Mouse (Mus musculus): ENCODE data around the gene Hist1h2ac.

DNA sequence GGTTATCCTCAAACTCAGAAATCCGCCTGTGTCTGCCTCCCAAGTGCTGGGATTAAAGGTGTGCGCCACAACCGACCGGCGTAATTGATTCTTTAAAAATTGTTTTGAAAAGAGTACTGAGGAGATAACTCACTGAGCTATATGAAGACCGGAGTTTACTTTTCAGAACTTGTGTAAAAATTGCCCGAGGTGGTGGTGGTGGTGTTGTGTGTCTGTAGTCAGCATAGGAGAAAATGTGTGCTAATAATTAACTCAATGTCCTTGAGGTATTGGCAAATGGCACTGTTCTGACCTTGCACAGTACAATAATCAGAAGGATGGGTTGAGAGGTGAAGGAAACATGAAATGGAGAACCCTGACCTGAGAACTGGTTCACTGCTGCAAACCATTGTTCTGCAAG is 4.2 kb upstream of the Hist1h2ac start:
- TF ChIP-seq GATA1 (IDR thresholded peaks at IDR 0.05; ENCODE audit: borderline replicate concordance, low read length) (no peak), FLI1 (IDR thresholded peaks at IDR 0.05; ENCODE audit: low read length) (no peak)

All from megakaryocyte, embryonic 14.5 days (primary cell).